ENCODE assay signal across 9 mouse cellular contexts in the genomic region with DNA sequence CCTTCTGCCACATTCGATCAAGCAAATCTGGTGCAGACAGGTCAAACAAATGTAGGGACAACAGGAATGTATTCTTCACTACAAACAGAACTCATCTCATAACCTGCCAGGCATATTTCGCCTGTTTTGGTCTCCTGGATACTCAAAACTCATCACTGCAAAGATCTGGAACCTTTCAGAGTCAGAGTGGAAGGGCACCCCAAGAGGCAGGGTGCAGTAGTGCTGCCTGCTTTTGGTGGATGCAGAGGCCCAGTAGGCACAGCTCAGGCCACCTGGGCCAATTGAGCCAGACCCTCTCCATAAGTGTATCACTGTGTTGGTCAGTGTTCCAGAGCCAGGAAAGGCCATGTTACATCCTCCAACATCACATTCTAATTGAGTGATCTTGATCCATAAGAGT.
DNase-seq lines count a peak whose midpoint lies in the region; ATAC-seq and TF ChIP-seq lines count a peak whose summit lies in the region.
"Had no signal": no experiment of that assay in that cellular context is flagged by ENCODE, and none has a peak within 500 bp of the region (broad histone marks: within the 10 kb centered on the region; RNA-seq: fewer than 3 reads in every experiment).

No protein-coding gene starts in this region.

- no peaks in the 10 kb centered on the region for H3K27me3 ChIP-seq in forebrain, postnatal 0 days (ENCODE audit: insufficient read depth, low read length)
- H3K27me3 ChIP-seq in forebrain, embryonic 14.5 days (replicated peaks; ENCODE audit: control insufficient read depth, insufficient read depth, low read length) = no peaks in the 10 kb centered on the region
- H3K27me3 ChIP-seq in stomach, postnatal 0 days (ENCODE audit: control insufficient read depth, insufficient read depth, low read length) = no peaks in the 10 kb centered on the region
- H3K27me3 ChIP-seq in hindbrain, embryonic 16.5 days (replicated peaks; ENCODE audit: control insufficient read depth, insufficient read depth, low read length) = no peaks in the 10 kb centered on the region

- H3K4me2 ChIP-seq in forebrain, postnatal 0 days (ENCODE audit: low read depth) = no peak overlapping the region
- no peak overlapping the region for H3K4me2 ChIP-seq in forebrain, embryonic 14.5 days (ENCODE audit: low read length)
- H3K4me2 ChIP-seq in stomach, postnatal 0 days (replicated peaks; ENCODE audit: low read depth) = no peak overlapping the region
- H3K4me2 ChIP-seq in hindbrain, embryonic 16.5 days (ENCODE audit: low read length) = no peak overlapping the region

- TF ChIP-seq CTCF in forebrain, postnatal 0 days (IDR thresholded peaks at IDR 0.05; ENCODE audit: low read depth) = 0 out of 2 replicates have a peak, but pooled peaks have one; percentile 26
- peak; percentile 37 for TF ChIP-seq CTCF in lung, adult 2 months (IDR thresholded peaks at IDR 0.05; ENCODE audit: insufficient read depth, low read length)
- peak; percentile 25; the same call in 1 of the 2 replicates for TF ChIP-seq CTCF in embryonic fibroblast, embryonic 13.5 days (IDR thresholded peaks at IDR 0.05; ENCODE audit: borderline replicate concordance, insufficient read depth, low read length)
- TF ChIP-seq CTCF in stomach, postnatal 0 days (IDR thresholded peaks at IDR 0.05; ENCODE audit: low read depth) = peak; percentile 63

- H3K9me3 ChIP-seq in forebrain, postnatal 0 days (ENCODE audit: low read length) = no peaks in the 10 kb centered on the region
- H3K9me3 ChIP-seq in forebrain, embryonic 14.5 days (replicated peaks; ENCODE audit: control insufficient read depth, low read length) = no peaks in the 10 kb centered on the region
- no peaks in the 10 kb centered on the region for H3K9me3 ChIP-seq in stomach, postnatal 0 days (ENCODE audit: control insufficient read depth, low read length)
- H3K9me3 ChIP-seq in hindbrain, embryonic 16.5 days (ENCODE audit: control insufficient read depth, low read length) = no peaks in the 10 kb centered on the region

- H3K9ac ChIP-seq in forebrain, postnatal 0 days = no peak overlapping the region
- H3K9ac ChIP-seq in forebrain, embryonic 14.5 days (ENCODE audit: low read length) = no peak overlapping the region
- no peak overlapping the region for H3K9ac ChIP-seq in stomach, postnatal 0 days (ENCODE audit: low read length)
- no peak overlapping the region for H3K9ac ChIP-seq in hindbrain, embryonic 16.5 days (ENCODE audit: low read depth, low read length)

- WGBS in forebrain, postnatal 0 days = 87% methylated on average over 2 of the region's 2 CpGs
- WGBS in forebrain, embryonic 14.5 days = 83% methylated on average over 2 of the region's 2 CpGs
- WGBS in lung, adult 2 months = 91% methylated on average over 2 of the region's 2 CpGs
- WGBS in stomach, postnatal 0 days = 84% methylated on average over 2 of the region's 2 CpGs
- 88% methylated on average over 2 of the region's 2 CpGs for WGBS in hindbrain, embryonic 16.5 days

- no peaks in the 10 kb centered on the region for H3K36me3 ChIP-seq in forebrain, postnatal 0 days (ENCODE audit: insufficient read depth)
- no peaks in the 10 kb centered on the region for H3K36me3 ChIP-seq in forebrain, embryonic 14.5 days (ENCODE audit: control insufficient read depth, insufficient read depth, low read length)
- no peaks in the 10 kb centered on the region for H3K36me3 ChIP-seq in stomach, postnatal 0 days (ENCODE audit: control insufficient read depth, insufficient read depth, low read length)
- no peaks in the 10 kb centered on the region for H3K36me3 ChIP-seq in hindbrain, embryonic 16.5 days (ENCODE audit: control insufficient read depth, insufficient read depth, low read length)

- no peak overlapping the region for H3K4me3 ChIP-seq in forebrain, postnatal 0 days (ENCODE audit: low read depth, low read length)
- H3K4me3 ChIP-seq in forebrain, embryonic 14.5 days (ENCODE audit: low read depth, low read length) = no peak overlapping the region
- H3K4me3 ChIP-seq in lung, adult 2 months (replicated peaks; ENCODE audit: extremely low read depth, low read depth, low read length) = no peak overlapping the region
- H3K4me3 ChIP-seq in embryonic fibroblast, embryonic 13.5 days (ENCODE audit: insufficient read depth, low read length) = no peak overlapping the region
- H3K4me3 ChIP-seq in stomach, postnatal 0 days (ENCODE audit: low read depth, low read length) = no peak overlapping the region
- H3K4me3 ChIP-seq in hindbrain, embryonic 16.5 days (ENCODE audit: low read length) = no peak overlapping the region

- no peak for ATAC-seq in forebrain, postnatal 0 days
- no peak for ATAC-seq in forebrain, embryonic 14.5 days
- no peak for ATAC-seq in stomach, postnatal 0 days (ENCODE audit: low FRiP score, low TSS enrichment)
- ATAC-seq in hindbrain, embryonic 16.5 days = no peak

- H3K4me1 ChIP-seq in forebrain, postnatal 0 days (ENCODE audit: insufficient read depth) = no peaks in the 10 kb centered on the region
- peaks cover 3% of the 10 kb centered on the region; the same call in 1 of the 2 replicates for H3K4me1 ChIP-seq in forebrain, embryonic 14.5 days (ENCODE audit: control insufficient read depth, insufficient read depth, low read length)
- H3K4me1 ChIP-seq in lung, adult 2 months (ENCODE audit: control insufficient read depth, insufficient read depth, low read length) = no peaks in the 10 kb centered on the region; the same call in 1 of the 2 replicates
- H3K4me1 ChIP-seq in embryonic fibroblast, embryonic 13.5 days (ENCODE audit: control insufficient read depth, insufficient read depth, low read length) = no peaks in the 10 kb centered on the region
- H3K4me1 ChIP-seq in stomach, postnatal 0 days (replicated peaks; ENCODE audit: control insufficient read depth, insufficient read depth) = no peaks in the 10 kb centered on the region; the same call in none of the 2 replicates
- H3K4me1 ChIP-seq in hindbrain, embryonic 16.5 days (ENCODE audit: control insufficient read depth, insufficient read depth, low read depth, low read length) = peaks cover 5% of the 10 kb centered on the region

- no peak for DNase-seq in forebrain, postnatal 0 days
- no peak for DNase-seq in forebrain, embryonic 14.5 days (ENCODE audit: low spot score)
- no peak for DNase-seq in lung, adult 2 months
- DNase-seq in lung, postnatal 25 days (ENCODE audit: low spot score) = no peak
- DNase-seq in stomach, postnatal 0 days (ENCODE audit: low spot score) = no peak
- no peak for DNase-seq in heart, adult 18-20 months
- DNase-seq: embryo, embryonic 11 days had no signal

- TF ChIP-seq POLR2A in lung, adult 2 months (IDR thresholded peaks at IDR 0.05; ENCODE audit: borderline replicate concordance, extremely low read depth, low read depth, low read length) = no peak
- TF ChIP-seq POLR2A in embryonic fibroblast, embryonic 13.5 days (IDR thresholded peaks at IDR 0.05; ENCODE audit: low read depth, low read length) = no peak

- no peak overlapping the region for H3K27ac ChIP-seq in forebrain, postnatal 0 days (ENCODE audit: low read depth, low read length)
- no peak overlapping the region for H3K27ac ChIP-seq in forebrain, embryonic 14.5 days (ENCODE audit: low read depth, low read length)
- H3K27ac ChIP-seq in embryonic fibroblast, embryonic 13.5 days (ENCODE audit: insufficient read depth, low read length) = no peak overlapping the region
- no peak overlapping the region for H3K27ac ChIP-seq in stomach, postnatal 0 days (replicated peaks)
- no peak overlapping the region for H3K27ac ChIP-seq in hindbrain, embryonic 16.5 days (ENCODE audit: low read depth, low read length)

- TF ChIP-seq EP300 in stomach, postnatal 0 days (optimal IDR thresholded peaks at IDR 0.05) = no peak
